Mouse (Mus musculus) lung, postnatal 0 days (tissue): ENCODE data around the gene Icos.

Experiments used
- CTCF ChIP-seq: IDR thresholded peaks from 2 replicates; pipeline ENCODE4 v1.5.1; 2016; ENCODE audit warnings: antibody characterized with exemption, mild to moderate bottlenecking
- EP300 ChIP-seq: IDR thresholded peaks from 2 replicates; pipeline ENCODE4 v1.6.1; 2016; ENCODE audit warnings: antibody characterized with exemption, mild to moderate bottlenecking, control low read depth

DNA sequence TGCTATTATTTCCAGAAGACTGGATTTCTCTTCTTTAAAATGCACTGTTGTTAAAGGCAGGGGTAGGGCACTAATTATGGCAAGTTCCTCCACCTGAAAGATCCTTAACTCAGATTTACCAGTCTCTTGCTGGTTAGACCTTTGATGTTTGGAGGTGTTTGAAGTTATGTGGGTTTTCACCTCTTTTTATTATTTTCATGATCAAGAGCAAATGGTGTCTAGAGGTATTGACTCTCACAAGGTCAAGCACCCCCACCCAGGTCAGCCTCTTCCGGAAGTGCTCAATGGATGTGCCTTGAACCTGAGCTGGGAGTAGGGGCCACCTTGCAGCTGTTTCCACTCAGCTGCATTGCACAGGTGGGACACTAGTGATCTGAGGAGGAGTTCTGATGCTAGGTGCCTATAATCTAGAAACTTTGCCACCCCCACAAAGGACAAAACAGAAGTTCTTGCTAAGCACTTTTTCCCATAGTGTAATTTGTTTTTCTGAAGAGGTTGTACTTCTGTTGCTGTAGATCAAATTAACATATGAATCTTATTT lies 38.9 kb downstream of the Icos start:
- no peak for TF ChIP-seq CTCF
- no peak for TF ChIP-seq EP300
